Mouse (Mus musculus) adrenal gland, adult 2 months (tissue): ENCODE measurements around the gene Hs6st1. TPM values are rescaled to one million over a fixed set of nuclear protein-coding genes. Genes with fewer than 3 reads are reported as not detected.

Source experiments
- DNase-seq: peaks from one replicate; pipeline ENCODE4 v3.0.0; 2021
- polyA plus RNA-seq: library from polyadenylated mRNA; depleted of rRNA; stranded (reverse); fragments of >200 nt; gene quantifications from 2 replicates; pipeline ENCODE4 v1.2.3, GENCODE M21; 2012
- total RNA-seq, 2 experiments: library from RNA; stranded (reverse); gene quantifications; 2 replicates each; pipeline ENCODE4 v1.2.3; 2021

Gene Hs6st1
- total and polyA plus RNA-seq, 3 experiments: 75.1 to 231 (median 135) TPM

GRCm38 (mm10) chr1:36064861-36065760, 3.1 kb upstream of the Hs6st1 start:
- DNase-seq: peak; percentile 95

- DNase-seq: no peak
These were observed 2.4 kb upstream of the Hs6st1 start for GRCm38 (mm10) chr1:36065761-36066150.

DNA sequence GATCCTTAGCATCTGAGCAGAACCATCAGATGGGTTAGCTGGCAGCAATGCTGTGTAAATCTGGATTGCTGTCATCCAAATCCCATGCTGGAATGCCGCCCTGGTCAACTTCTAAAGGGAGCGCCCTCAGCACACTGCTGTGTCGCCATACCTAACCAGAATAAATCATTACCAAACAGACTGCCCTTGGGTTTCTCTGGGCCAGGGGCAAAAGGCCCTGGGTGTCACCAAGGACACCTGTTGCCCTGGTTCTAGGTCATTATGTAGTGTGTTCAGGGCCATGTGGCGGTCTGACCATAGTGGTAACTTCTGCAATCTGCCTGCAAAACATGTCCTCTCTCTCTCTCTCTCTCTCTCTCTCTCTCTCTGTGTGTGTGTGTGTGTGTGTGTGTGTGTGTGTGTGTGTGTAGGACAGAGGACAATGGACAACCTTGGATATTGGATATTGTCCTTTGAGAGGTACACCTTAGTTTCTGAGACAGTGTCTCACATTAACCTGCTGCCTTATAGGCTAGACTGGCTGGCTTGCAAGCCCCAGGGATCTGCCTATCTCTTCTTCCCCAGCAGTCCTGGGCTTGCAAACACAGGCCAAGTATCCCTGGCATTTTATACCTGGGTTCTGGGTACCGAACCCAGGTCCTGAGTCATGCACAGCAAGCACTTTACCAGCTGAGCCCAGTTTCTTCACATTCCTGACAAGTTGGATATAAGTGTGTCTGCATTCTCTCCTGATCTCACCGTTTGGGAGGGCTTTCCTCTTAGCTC, 1.8 kb upstream of the Hs6st1 start:
- DNase-seq: peak; percentile 80

DNA sequence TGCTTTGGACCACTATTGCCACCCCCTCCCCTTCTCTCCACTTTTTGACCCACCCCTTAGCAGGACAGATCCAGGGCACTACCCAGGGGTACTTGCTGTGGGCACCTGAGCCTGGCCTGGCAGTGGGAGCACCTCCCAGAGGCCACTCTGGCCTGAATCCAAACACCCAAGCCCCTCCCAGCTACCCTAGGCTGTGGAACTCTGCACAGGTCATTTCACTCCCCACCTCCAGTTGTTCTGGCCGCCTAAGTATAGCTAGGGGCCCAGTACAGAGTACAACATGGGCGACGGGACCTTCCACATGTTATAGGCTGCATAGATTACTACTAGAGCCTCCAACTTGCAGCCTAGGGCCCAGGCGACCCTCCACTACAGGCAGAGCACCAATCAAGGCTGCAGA, 999 bp upstream of the Hs6st1 start:
- DNase-seq: no peak

- no peak for DNase-seq
These were observed 589 bp upstream of the Hs6st1 start for GRCm38 (mm10) chr1:36067611-36068010.

GRCm38 (mm10) chr1:36068531-36069120, 426 bp downstream of the Hs6st1 start:
- DNase-seq: no peak

- DNase-seq: peak; percentile 44
These were observed 1.1 kb downstream of the Hs6st1 start for GRCm38 (mm10) chr1:36069291-36069771.

GRCm38 (mm10) chr1:36070190-36070589, 2.0 kb downstream of the Hs6st1 start:
- DNase-seq: peak; percentile 54

DNA sequence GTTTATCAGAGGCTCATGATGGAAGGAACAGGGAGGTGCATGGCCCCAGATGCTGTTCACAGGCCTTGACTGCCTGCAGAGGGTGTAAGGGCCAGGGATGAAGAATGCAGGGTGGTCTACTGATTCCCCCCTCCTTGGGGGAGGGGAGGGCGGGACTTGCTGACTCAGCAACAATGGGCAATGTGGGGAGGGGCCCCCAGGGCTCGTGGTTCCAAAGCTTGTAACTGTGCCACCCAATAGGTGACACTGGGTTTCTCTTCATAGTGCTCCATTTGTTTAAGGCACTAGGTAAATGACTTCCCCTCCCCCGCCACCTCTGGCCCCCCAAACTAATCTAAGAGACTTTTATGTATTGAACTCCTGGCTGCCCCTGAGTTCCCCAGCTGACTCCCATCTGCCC, 2.5 kb downstream of the Hs6st1 start:
- DNase-seq: no peak

- peak; percentile 44 for DNase-seq
These were observed 3.0 kb downstream of the Hs6st1 start for GRCm38 (mm10) chr1:36071176-36071575.

- no peak for DNase-seq
These were observed 3.4 kb downstream of the Hs6st1 start for GRCm38 (mm10) chr1:36071611-36072010.

DNA sequence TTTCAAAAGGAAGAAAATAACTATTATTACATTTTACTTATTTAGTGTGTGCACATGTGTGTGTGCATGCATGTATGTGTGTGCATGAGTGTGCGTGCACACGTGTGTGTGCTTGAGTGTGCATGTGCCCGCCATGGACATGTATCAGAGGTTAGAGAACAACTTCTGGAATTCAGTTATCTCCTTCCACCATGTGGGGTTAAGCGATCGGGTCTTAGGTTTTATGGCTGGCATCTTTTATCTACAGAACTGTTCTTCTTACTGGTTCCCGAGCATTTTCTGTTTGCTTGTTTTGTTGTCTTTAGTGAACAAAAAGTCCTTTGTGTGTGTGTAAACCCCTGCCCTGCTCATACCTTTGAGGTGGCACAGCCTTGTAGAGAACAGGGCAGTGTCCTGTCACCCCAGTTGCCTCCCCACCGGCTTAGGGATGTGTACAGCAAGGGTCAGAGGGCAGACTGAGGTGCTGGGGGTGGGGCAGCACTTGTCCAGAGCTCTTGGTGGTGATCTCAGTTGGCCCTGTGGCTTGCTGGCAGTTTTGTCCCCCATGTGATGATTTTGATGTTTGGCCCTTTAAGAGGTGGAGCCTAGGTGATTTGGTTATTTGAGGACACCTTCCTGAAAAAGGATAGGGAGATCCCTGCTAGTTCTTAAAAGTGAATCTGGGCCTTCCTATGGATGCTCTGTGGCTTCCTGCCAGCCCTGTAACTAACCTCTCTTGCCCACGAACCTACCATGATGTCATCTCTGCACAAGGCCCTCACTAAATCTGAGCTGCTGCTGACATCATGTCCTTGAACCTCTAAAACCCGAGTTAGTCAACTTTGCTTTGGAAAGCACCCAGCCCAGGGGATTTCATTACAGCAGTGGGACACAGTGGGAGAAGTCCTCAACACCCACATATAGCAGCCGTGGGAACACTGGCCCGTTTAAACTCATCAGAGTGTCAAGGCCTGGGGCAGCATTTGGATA, 4.7 kb downstream of the Hs6st1 start:
- DNase-seq: peak; percentile 88

GRCm38 (mm10) chr1:36073566-36073965, 5.4 kb downstream of the Hs6st1 start:
- DNase-seq: no peak

- no peak for DNase-seq
These were observed 6.0 kb downstream of the Hs6st1 start for GRCm38 (mm10) chr1:36074197-36074596.

DNA sequence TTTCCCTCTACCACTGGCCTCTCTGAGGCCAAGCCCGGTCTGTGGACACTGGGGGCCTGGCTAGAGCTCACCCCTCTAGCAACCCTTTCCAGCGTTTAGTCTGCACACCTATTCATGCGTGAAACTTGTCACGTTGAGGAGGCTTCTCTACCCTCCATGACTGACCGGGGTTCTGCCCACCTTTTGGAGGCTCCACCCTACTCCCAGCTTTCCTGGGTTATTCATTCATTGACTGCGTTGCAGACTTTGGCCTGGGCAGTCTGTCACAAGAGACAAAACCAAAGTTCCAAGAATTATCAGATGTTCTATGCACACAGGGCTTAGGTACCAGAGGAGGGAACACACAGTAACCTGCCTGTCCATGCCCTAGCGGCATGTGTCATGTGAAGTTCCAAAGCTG, 6.8 kb downstream of the Hs6st1 start:
- DNase-seq: no peak

GRCm38 (mm10) chr1:36075652-36076051, 7.5 kb downstream of the Hs6st1 start:
- no peak for DNase-seq

DNA sequence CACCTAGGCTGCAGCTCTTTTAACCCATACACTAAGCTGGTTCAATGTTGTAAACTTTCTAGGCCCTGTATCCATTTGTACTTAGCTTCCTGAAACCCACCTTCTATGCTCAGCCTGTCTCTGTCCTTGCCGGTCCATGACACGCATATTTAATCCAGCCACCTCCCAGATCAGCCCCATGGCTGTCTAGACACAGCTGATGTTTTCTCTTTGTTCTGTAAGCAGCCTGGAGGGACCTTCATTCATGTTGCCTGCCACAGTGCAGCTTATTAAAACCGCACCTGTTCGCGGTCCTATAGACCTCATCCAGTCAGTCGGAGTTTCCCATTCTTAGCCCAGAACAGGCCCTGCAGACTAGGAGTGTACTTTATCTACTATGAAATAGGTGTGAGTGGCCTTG, 8.9 kb downstream of the Hs6st1 start:
- no peak for DNase-seq

DNA sequence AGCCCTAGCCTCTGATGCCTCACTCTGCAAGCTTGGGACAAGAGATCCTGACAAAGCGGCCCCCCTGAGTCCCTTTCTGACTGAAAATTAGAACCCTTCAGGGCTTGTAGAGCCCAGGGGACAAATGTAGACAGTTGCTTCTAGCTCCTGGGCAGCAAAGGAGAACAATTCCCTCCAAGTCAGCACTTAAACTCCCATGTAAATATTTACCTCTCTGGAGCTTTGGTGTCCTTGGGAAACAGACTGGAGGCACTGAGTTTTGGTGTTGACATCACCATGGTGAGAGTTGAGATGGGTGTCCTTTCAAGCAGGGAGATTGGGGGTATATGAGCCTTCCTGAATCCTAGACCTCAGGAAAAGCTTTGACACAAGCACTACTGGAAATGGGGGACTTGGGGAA, 10.1 kb downstream of the Hs6st1 start:
- DNase-seq: no peak

- no peak for DNase-seq
These were observed 11.5 kb downstream of the Hs6st1 start for GRCm38 (mm10) chr1:36079679-36080078.

DNA sequence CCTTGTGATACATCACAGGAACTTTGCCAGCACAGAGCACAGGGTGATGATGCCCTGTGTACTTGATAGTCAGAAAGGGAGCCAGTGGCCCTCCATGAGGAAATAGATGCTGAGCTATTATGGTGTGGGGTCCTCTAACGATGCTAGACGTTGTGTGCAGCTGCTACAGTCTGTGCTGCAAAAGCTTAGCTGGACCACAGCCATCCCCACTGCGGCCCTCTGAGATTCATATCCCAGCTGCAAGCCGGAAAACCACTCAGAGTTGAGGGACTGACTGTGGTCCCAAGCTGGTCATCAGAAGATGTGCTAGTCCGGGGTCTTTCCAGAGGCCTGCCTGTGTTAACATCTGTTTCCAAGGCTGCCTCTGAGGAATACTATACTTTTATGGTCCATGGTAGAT, 12.8 kb downstream of the Hs6st1 start:
- DNase-seq: no peak

DNA sequence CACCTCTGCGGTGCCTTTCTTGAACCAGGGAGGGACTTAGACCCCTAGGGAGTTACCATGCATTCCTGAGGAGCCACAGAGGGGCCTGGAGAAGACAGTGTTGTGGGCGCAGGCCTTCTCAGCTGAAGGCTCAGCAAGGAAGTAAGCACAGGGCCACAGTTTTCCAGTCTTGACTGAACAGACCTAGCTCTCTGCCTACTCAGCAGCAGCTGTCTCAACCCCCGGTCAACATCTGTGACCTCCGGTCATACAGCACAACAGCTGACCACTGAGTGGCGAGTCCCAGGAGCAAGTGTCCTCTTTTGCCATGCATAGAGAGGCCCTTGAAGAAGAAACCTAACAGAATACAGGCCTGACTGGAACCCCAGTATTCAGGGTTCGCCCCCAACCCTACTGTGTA, 14.0 kb downstream of the Hs6st1 start:
- no peak for DNase-seq
